Mouse (Mus musculus): ENCODE measurements around the gene Leng8. TPM values are rescaled to one million over a fixed set of nuclear protein-coding genes. Genes with fewer than 3 reads are reported as not detected.

Gene Leng8
- total RNA-seq, 1 experiment, result 77.2 TPM

DNA sequence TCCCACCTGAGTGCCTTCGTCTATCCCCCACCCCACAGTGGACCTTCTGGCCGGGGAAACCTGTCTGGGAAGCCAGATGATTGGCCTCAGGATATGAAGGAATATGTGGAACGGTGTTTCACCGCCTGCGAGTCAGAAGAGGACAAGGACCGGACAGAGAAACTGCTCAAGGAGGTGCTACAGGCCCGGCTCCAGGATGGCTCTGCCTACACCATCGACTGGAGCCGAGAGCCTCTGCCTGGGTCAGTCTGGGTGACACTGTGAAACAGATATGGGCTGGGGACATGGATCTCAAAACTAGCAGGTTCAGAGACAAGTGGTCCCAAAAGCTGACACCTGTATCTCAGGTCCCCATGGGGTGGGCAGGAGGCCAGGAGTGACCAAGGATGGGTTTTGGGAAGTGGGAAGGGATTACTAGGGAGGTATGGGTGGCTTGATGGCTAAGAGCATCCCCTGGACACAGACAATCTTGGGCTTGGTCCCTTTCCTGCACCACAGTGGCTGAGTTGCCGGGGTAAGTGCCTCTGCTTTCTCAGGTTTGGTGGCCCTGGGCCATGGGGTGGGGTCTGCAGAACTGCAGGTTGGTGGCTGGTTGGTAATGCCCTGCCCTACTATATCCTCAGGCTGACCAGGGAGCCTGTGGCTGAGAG is 6.1 kb downstream of the Leng8 start:
- no peak overlapping the region for H3K4me3 ChIP-seq (ENCODE audit: insufficient read depth in 1 of 2, low read depth in 1 of 2, low read length in 2 of 2, poor library complexity in 1 of 2, severe bottlenecking in 1 of 2)
- in situ Hi-C loops (cut with MboI; ENCODE audit: low sequenced_read_pairs in 2 of 2, unreplicated experiment in 2 of 2), result loop anchor here in 1 of 2 experiments (25.0 kb wide), 1 partner anchor 294 kb away; the partner anchor contains the start of gene Rdh13

DNA sequence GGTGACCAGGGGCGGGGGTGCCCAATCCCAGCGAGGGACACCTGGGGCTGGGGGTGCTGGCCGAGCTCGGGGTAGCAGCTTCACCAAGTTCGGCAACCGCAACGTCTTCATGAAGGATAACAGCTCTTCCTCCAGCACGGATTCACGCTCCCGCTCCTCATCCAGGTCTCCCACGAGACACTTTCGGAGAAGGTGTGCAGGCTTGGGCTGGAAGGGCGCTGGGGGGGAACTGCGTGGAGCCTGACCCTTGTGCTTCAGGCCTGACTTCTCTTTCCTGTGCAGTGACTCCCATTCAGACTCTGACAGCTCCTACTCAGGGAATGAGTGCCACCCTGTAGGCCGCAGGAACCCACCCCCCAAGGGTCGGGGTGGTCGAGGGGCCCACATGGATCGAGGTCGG is 6.7 kb downstream of the Leng8 start:
- Histone ChIP-seq H3K27ac (ENCODE audit: insufficient read depth, low read depth, low read length, poor library complexity, severe bottlenecking) (no peak overlapping the region), H3K4me1 (ENCODE audit: control insufficient read depth in 2 of 2, insufficient read depth in 2 of 2, low read length in 2 of 2, poor library complexity in 1 of 2) (peaks cover 0 to 14% of the 10 kb centered on the region in 2 experiments; a peak in 2 of 4 replicates), H3K9ac (ENCODE audit: insufficient read depth, low read depth, low read length, poor library complexity, severe bottlenecking) (no peak overlapping the region), H3K36me3 (ENCODE audit: control insufficient read depth, insufficient read depth, low read length, poor library complexity, severe bottlenecking) (peaks cover 84% of the 10 kb centered on the region), H3K4me3 (ENCODE audit: insufficient read depth in 1 of 2, low read depth in 1 of 2, low read length in 2 of 2, poor library complexity in 1 of 2, severe bottlenecking in 1 of 2) (no peak overlapping the region), H3K9me3 (ENCODE audit: control insufficient read depth, insufficient read depth, low read depth, low read length) (no peaks in the 10 kb centered on the region)
- no peak for DNase-seq (ENCODE audit: low read depth, low spot score)
- no peak for TF ChIP-seq HCFC1 (IDR thresholded peaks at IDR 0.05; ENCODE audit: borderline replicate concordance, insufficient read depth, low read length)
- no peak for TF ChIP-seq ZC3H11A (IDR thresholded peaks at IDR 0.05; ENCODE audit: borderline replicate concordance, low read depth, low read length)
- TF ChIP-seq MAFK (IDR thresholded peaks at IDR 0.05; ENCODE audit: insufficient read depth, low read depth, low read length), result no peak
- no peak for TF ChIP-seq CHD2 (IDR thresholded peaks at IDR 0.05; ENCODE audit: low read depth, low read length)
- no peak for TF ChIP-seq ZNF384 (IDR thresholded peaks at IDR 0.05; ENCODE audit: low read depth, low read length)
- in situ Hi-C loops (cut with MboI; ENCODE audit: low sequenced_read_pairs in 2 of 2, unreplicated experiment in 2 of 2), result loop anchor here in 1 of 2 experiments (25.0 kb wide), 1 partner anchor 294 kb away; the partner anchor contains the start of gene Rdh13

More for the DNA sequence above, 6.1 kb downstream of the Leng8 start:
- H3K4me1 ChIP-seq (ENCODE audit: control insufficient read depth in 2 of 2, insufficient read depth in 2 of 2, low read length in 2 of 2, poor library complexity in 1 of 2), result peaks cover 0 to 11% of the 10 kb centered on the region in 2 experiments; a peak in 2 of 4 replicates
- H3K27ac ChIP-seq (ENCODE audit: insufficient read depth, low read depth, low read length, poor library complexity, severe bottlenecking), result no peak overlapping the region
- DNase-seq (ENCODE audit: low read depth, low spot score), result no peak
- H3K9me3 ChIP-seq (ENCODE audit: control insufficient read depth, insufficient read depth, low read depth, low read length), result no peaks in the 10 kb centered on the region
- TF ChIP-seq HCFC1 (IDR thresholded peaks at IDR 0.05; ENCODE audit: borderline replicate concordance, insufficient read depth, low read length), result no peak
- no peak for TF ChIP-seq ZNF384 (IDR thresholded peaks at IDR 0.05; ENCODE audit: low read depth, low read length)
- TF ChIP-seq ZC3H11A (IDR thresholded peaks at IDR 0.05; ENCODE audit: borderline replicate concordance, low read depth, low read length), result no peak
- no peak for TF ChIP-seq MAFK (IDR thresholded peaks at IDR 0.05; ENCODE audit: insufficient read depth, low read depth, low read length)
- TF ChIP-seq CHD2 (IDR thresholded peaks at IDR 0.05; ENCODE audit: low read depth, low read length), result no peak
- H3K9ac ChIP-seq (ENCODE audit: insufficient read depth, low read depth, low read length, poor library complexity, severe bottlenecking), result no peak overlapping the region
- H3K36me3 ChIP-seq (ENCODE audit: control insufficient read depth, insufficient read depth, low read length, poor library complexity, severe bottlenecking), result peaks cover 84% of the 10 kb centered on the region

DNA sequence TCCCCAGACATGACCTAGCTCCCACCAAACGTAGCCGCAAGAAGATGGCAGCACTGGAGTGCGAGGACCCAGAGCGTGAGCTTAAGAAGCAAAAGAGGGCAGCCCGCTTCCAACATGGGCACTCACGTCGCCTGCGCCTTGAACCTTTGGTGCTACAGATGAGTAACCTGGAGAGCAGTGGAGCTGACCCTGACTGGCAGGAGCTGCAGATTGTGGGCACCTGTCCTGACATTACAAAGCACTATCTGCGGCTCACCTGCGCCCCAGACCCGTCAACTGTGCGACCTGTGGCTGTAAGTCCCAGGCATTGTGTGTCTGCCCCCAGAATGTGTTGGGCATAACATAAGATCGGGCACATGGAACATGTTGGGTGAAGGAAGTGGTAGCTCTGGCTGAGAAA is 7.2 kb downstream of the Leng8 start:
- peaks cover 80% of the 10 kb centered on the region for H3K36me3 ChIP-seq (ENCODE audit: control insufficient read depth, insufficient read depth, low read length, poor library complexity, severe bottlenecking)
- no peak overlapping the region for H3K4me3 ChIP-seq (ENCODE audit: insufficient read depth in 1 of 2, low read depth in 1 of 2, low read length in 2 of 2, poor library complexity in 1 of 2, severe bottlenecking in 1 of 2)
- H3K4me1 ChIP-seq (ENCODE audit: control insufficient read depth in 2 of 2, insufficient read depth in 2 of 2, low read length in 2 of 2, poor library complexity in 1 of 2), result peaks cover 0 to 14% of the 10 kb centered on the region in 2 experiments; a peak in 2 of 4 replicates
- TF ChIP-seq ZC3H11A (IDR thresholded peaks at IDR 0.05; ENCODE audit: borderline replicate concordance, low read depth, low read length) (no peak), HCFC1 (IDR thresholded peaks at IDR 0.05; ENCODE audit: borderline replicate concordance, insufficient read depth, low read length) (no peak), ZNF384 (IDR thresholded peaks at IDR 0.05; ENCODE audit: low read depth, low read length) (no peak), CHD2 (IDR thresholded peaks at IDR 0.05; ENCODE audit: low read depth, low read length) (no peak), MAFK (IDR thresholded peaks at IDR 0.05; ENCODE audit: insufficient read depth, low read depth, low read length) (no peak)
- no peak overlapping the region for H3K27ac ChIP-seq (ENCODE audit: insufficient read depth, low read depth, low read length, poor library complexity, severe bottlenecking)
- H3K9me3 ChIP-seq (ENCODE audit: control insufficient read depth, insufficient read depth, low read depth, low read length), result no peaks in the 10 kb centered on the region
- in situ Hi-C loops (cut with MboI; ENCODE audit: low sequenced_read_pairs in 2 of 2, unreplicated experiment in 2 of 2), result loop anchor here in 1 of 2 experiments (25.0 kb wide), 1 partner anchor 293 kb away; the partner anchor contains the start of gene Rdh13
- no peak for DNase-seq (ENCODE audit: low read depth, low spot score)
- H3K9ac ChIP-seq (ENCODE audit: insufficient read depth, low read depth, low read length, poor library complexity, severe bottlenecking), result no peak overlapping the region

DNA sequence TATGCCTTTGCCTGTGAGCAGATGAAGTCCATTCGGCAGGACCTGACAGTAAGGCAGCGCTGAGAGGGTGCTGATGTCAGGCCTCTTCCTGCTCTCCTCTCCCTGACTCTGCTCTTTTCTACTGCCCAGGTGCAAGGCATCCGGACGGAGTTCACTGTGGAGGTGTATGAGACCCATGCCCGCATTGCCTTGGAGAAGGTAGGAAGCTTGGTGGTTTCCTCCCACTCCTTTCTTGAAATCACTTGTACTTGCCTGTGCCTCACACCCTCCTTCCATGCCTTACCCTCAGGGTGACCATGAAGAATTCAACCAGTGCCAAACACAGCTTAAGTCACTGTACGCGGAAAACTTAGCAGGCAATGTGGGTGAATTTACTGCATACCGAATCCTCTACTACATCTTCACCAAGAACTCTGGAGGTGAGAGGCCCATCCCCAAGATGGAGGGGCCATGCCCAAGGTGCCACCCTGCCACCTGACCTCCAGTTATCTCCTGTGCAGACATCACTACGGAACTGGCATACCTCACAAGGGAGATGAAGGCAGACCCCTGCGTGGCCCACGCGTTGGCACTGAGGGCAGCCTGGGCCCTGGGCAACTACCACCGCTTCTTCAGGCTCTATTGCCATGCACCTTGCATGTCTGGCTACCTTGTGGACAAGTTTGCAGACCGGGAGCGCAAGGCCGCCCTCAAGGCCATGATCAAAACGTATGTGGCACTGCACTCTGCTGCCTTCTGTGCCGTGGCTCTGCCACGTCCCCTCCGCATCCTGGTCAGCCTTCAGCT is 8.1 kb downstream of the Leng8 start:
- Histone ChIP-seq H3K9ac (ENCODE audit: insufficient read depth, low read depth, low read length, poor library complexity, severe bottlenecking) (no peak overlapping the region), H3K4me3 (ENCODE audit: insufficient read depth in 1 of 2, low read depth in 1 of 2, low read length in 2 of 2, poor library complexity in 1 of 2, severe bottlenecking in 1 of 2) (no peak overlapping the region), H3K36me3 (ENCODE audit: control insufficient read depth, insufficient read depth, low read length, poor library complexity, severe bottlenecking) (peaks cover 71% of the 10 kb centered on the region), H3K9me3 (ENCODE audit: control insufficient read depth, insufficient read depth, low read depth, low read length) (no peaks in the 10 kb centered on the region), H3K27ac (ENCODE audit: insufficient read depth, low read depth, low read length, poor library complexity, severe bottlenecking) (no peak overlapping the region), H3K4me1 (ENCODE audit: control insufficient read depth in 2 of 2, insufficient read depth in 2 of 2, low read length in 2 of 2, poor library complexity in 1 of 2) (peaks cover 0 to 14% of the 10 kb centered on the region in 2 experiments; a peak in 2 of 4 replicates)
- DNase-seq (ENCODE audit: low read depth, low spot score), result no peak
- TF ChIP-seq ZC3H11A (IDR thresholded peaks at IDR 0.05; ENCODE audit: borderline replicate concordance, low read depth, low read length), result no peak
- TF ChIP-seq ZNF384 (IDR thresholded peaks at IDR 0.05; ENCODE audit: low read depth, low read length), result no peak
- TF ChIP-seq MAFK (IDR thresholded peaks at IDR 0.05; ENCODE audit: insufficient read depth, low read depth, low read length), result no peak
- no peak for TF ChIP-seq CHD2 (IDR thresholded peaks at IDR 0.05; ENCODE audit: low read depth, low read length)
- no peak for TF ChIP-seq HCFC1 (IDR thresholded peaks at IDR 0.05; ENCODE audit: borderline replicate concordance, insufficient read depth, low read length)
- in situ Hi-C loops (cut with MboI; ENCODE audit: low sequenced_read_pairs in 2 of 2, unreplicated experiment in 2 of 2), result loop anchor here in 1 of 2 experiments (25.0 kb wide), 1 partner anchor 292 kb away; the partner anchor contains the start of gene Rdh13

All from ES-E14 (cell line).